Mouse (Mus musculus): ENCODE results near the gene March7.

Gene March7

DNA sequence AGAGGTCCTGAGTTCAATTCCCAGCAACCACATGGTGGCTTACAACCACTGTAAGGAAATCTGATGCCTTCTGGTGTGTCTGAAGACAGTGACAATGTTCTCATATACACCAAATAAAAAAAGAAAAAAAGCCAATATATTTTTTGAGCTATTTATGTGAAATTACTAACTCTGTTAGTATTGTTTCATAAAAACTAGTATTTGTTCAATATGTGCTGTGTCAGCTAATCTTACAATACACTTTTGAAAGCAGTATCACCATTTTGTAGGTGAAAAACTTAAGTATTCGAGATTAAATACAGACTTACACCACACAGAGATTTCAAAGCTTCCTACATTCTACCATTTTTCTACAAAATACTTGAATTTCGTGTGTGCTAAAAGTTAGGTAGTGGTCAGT lies 5.0 kb downstream of the March7 start:
- no peak for DNase-seq (ENCODE audit: low spot score)

DNA sequence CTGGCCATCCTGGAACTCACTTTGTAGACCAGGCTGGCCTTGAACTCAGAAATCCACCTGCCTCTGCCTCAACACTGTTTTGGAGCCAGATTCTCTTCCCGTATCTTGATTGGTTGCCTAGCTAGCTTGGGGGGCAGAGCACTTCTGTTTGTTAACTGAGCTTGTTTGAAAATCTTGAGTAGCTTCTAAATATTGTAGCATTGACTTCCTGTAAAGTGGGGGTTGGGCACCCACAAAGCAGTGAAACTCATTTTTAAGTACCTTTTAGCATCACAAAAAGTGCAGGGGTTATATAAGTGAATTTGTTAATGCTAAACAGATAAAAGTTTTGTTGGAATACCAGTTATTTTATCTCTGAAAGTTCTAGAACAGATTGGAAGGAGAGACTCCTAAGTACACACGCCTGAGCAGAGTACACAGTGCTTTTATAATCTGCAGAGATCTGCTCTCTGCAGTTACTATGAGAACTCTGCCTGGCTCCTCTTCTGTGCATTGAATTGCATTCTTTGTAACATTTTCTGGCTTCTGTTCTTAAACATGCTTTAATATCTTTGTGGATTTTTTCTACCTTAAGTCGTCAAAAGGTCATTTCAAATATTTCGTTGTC lies 7.0 kb downstream of the March7 start:
- no peak for DNase-seq (ENCODE audit: low spot score)

DNA sequence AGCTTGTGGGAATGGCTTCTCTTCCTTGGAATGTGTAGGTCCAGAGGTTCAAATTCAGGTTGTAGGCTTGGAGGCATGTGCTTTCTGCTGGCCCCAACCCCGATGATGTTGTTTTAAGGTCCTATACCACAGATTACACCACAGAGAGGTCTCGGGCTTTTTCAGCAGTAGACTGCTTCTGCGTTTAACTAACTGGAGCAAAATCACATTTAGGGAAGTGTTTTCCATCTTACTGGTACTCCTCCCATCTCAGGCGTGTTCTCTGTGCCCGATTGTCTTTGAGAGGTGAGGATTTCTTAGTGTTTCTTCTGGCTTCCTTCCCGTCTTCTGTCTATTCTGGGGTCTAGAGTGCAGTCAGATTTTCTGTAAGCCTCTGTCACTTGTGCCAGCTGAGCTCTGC lies 7.9 kb downstream of the March7 start:
- DNase-seq (ENCODE audit: low spot score), result no peak

GRCm38 (mm10) chr2:60221236-60221635 lies 11.5 kb downstream of the March7 start:
- DNase-seq (ENCODE audit: low spot score), result no peak

DNA sequence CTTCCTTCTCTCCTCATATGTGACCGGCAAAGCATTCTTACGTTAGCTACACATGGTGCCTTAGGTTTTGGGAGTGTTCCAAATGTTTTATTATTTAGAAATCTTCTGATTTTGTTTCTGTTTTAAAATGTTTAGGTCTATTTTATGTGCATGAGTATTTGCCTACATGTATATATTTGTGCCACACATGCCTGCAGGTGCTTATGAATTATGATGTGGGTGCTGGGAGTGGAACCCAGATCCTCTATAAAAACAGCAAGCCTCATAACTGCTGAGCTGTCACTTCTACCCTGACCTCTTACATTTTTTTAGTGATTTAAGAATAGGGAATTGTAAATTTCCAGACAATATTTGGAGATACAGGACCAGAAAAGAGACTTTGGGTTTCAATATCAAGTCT lies 12.3 kb downstream of the March7 start:
- no peak for DNase-seq (ENCODE audit: low spot score)

- no peak for DNase-seq (ENCODE audit: low spot score)
Measured at GRCm38 (mm10) chr2:60223489-60223888, 13.8 kb downstream of the March7 start.

- DNase-seq (ENCODE audit: low spot score), result no peak
Measured at GRCm38 (mm10) chr2:60228470-60228869, 18.8 kb downstream of the March7 start.

DNA sequence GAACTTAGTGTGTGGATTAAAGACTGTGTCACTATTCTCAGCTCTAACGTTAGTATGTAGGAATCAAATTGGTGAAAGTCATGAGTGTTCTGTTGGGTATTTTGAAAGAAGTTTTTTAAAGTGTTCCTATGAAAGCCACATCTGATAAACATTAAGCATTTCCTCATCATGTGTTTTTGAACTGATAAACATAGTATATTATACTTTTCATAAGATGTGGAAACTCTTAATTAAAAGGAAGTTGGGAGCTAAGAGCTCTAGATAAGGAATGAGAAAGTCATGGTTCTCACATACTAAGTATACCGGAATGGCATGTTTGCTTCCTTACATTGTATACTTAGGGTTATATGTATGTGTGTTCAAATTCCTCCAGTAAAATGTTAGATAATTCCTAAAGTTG lies 20.7 kb downstream of the March7 start:
- no peak for DNase-seq (ENCODE audit: low spot score)

DNA sequence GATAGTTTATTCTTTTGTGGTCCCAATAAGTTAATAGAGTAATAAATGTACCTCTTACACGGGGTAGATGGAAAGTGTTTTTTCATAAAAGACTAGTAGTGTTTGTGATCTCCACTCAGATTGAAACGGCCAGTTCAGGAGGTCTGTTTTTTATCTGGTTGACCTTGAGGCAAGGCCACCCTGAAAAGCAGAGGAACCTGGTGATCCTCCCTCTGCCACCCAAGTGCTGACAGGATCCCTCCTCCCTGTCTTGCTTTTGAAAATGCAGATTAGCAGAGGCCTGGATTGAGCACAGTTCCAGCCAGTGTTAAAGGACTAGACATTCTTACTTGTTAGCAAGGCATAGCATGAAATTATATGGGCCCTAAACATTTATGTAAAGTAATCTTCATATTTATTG lies 23.5 kb downstream of the March7 start:
- peak; percentile 27 for DNase-seq (ENCODE audit: low spot score)

DNA sequence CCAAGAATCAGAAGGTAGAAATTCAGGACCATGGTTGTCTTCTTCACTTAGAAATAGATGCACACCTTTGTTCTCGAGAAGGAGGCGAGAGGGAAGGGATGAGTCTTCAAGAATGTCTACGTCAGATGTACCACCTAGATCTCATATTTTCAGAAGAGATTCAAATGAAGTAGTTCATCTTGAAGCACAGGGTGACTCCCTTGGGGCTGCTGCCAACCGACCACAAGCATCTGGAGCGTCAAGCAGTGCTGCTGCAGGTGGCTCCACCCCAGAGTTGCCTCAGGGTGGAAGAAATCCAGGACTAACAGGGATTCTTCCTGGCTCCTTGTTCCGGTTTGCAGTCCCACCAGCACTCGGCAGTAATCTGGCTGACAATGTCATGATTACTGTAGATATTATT lies 24.8 kb downstream of the March7 start:
- DNase-seq (ENCODE audit: low spot score), result peak; percentile 47

GRCm38 (mm10) chr2:60252782-60253181 lies 43.1 kb downstream of the March7 start:
- DNase-seq (ENCODE audit: low spot score), result no peak

DNA sequence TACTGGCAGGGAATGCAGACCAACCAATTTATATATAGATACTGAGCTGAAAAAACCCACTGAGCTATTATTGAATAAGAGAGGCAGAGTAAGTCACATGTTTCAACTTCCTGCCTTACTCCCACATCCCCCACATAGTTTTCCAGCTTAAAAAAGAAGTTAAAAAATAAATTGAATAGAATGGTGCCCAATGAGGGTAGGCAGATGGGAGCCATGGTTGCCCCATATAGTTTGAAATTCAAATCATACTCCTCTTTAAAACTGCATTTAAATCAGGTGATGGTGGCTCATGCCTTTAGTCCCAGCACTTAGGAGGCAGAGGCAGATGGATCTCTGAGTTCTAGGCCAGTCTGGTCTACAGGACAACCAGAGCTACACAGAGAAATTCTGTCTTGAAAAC lies 43.8 kb downstream of the March7 start:
- DNase-seq (ENCODE audit: low spot score), result no peak

- DNase-seq (ENCODE audit: low spot score), result no peak
Measured at GRCm38 (mm10) chr2:60256751-60257150, 47.1 kb downstream of the March7 start.

GRCm38 (mm10) chr2:60259186-60259585 lies 49.5 kb downstream of the March7 start:
- DNase-seq (ENCODE audit: low spot score), result no peak

DNA sequence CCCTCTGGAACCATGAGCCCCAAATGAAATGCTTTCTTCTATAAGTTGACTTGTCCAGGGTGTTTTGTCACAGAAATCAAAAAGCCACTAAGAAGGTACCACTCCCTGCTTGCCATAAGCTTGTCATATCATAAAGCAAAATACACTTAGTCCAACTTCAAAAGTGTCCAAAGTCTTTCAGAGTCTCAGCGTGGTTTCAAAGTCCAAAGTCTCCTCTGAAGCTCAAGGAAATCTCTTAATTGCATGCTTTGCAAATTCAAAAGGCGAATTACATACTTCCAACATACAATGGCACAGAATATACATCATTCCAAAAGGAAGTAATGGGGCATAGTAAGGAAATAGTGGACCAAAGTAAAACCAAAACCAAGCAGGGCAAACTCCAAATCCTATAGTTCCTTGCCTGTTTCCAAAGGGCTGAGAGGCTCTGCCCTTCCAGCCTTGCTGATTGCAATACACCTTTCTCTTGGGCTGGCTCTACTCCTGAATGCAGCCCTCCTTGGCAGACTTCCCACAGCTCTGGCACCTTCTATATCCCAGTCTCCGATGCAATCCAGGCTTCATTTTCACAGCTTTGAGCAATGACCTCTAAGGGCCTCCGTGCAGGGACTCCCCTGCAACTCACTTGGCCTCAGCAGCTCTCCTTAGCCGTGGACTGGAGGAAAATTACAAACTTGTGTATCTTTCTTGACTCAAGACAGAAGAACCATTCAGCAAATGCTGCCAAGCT lies 51.1 kb downstream of the March7 start:
- DNase-seq (ENCODE audit: low spot score), result peak; percentile 12

DNA sequence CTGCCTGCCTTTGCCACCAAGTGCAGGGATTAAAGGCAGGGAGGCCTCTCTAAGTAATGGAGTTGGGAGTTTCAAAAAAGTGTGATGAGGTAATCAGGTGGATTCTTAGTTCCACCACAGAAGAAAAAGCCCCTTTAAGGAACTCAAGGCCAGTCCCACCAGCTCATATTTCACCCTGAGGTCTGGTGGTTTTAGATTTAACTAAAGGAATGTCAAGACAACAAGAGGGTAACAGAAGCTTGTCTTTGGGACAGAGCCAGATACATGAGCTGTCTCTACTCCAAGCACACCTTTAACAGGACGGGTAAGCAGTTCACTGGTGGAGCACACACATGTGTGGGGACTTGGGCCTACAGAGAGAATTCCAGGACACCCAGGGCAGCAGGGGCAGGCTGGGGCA lies 57.9 kb downstream of the March7 start:
- DNase-seq (ENCODE audit: low spot score), result no peak

- DNase-seq (ENCODE audit: low spot score), result no peak
Measured at GRCm38 (mm10) chr2:60269856-60270479, 60.3 kb downstream of the March7 start.

GRCm38 (mm10) chr2:60278627-60279026 lies 68.9 kb downstream of the March7 start:
- DNase-seq (ENCODE audit: low spot score), result no peak

GRCm38 (mm10) chr2:60282625-60283024 lies 72.9 kb downstream of the March7 start:
- DNase-seq (ENCODE audit: low spot score), result no peak

- DNase-seq (ENCODE audit: low spot score), result no peak
Measured at GRCm38 (mm10) chr2:60283208-60283750, 73.6 kb downstream of the March7 start.

DNA sequence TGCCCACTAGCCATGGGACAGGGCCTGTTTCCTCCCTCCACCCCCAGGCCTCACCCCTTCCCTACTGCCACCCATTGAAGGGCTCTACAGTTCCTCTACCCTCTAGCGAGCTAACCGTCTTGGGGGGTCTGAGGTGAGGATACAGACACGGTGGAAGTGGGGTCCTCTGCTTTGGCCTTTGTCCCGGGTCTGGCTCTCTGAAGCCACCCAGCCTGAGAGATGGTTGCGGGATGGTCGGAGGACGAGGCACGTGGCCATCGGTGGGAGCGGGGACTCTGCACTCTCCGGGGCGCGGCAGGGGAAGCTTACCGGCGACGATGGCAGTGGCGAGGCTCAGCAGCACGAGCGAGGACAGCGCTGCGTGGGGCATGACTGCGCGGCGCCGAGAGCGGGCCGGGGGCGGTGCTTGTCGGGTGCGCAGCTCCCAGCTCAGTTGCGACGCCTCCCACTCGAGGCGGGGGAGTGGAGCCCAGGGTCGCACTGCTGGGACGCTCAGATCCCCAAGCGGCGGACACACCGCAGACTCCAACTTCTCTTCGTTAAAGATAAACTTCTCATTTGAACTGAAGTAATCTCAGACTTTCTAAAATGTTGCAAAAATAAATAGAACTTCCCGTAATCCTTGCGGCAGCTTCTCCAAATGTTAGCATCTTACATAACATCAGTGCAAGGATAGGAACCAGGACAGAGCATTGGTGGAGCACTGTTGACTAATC lies 74.2 kb downstream of the March7 start:
- DNase-seq (ENCODE audit: low spot score), result peak; percentile 58

- DNase-seq (ENCODE audit: low spot score), result peak; percentile 10
Measured at GRCm38 (mm10) chr2:60284467-60284821, 74.8 kb downstream of the March7 start, which contains the start of gene Cd302. Gene Cd302, minus strand, starts transcription at chr2:60284488.
